Mouse (Mus musculus): Measurements from ENCODE around the gene Eef1akmt2.

Gene Eef1akmt2

GRCm38 (mm10) chr7:132795141-132795540 is 57.3 kb downstream of the Eef1akmt2 start:
- in situ Hi-C loops (cut with MboI, MseI): no loop called here

GRCm38 (mm10) chr7:132793467-132793866 is 59.0 kb downstream of the Eef1akmt2 start:
- in situ Hi-C loops (cut with MboI, MseI): no loop called here

- in situ Hi-C loops (cut with MboI, MseI): no loop called here
Measured at GRCm38 (mm10) chr7:132790447-132791219, 61.8 kb downstream of the Eef1akmt2 start.

- in situ Hi-C loops (cut with MboI, MseI): no loop called here
Measured at GRCm38 (mm10) chr7:132788826-132789225, 63.6 kb downstream of the Eef1akmt2 start.

- in situ Hi-C loops (cut with MboI, MseI): no loop called here
Measured at GRCm38 (mm10) chr7:132787496-132788190, 64.8 kb downstream of the Eef1akmt2 start.

GRCm38 (mm10) chr7:132787022-132787421 is 65.5 kb downstream of the Eef1akmt2 start:
- in situ Hi-C loops (cut with MboI, MseI): no loop called here

GRCm38 (mm10) chr7:132786522-132786921 is 66.0 kb downstream of the Eef1akmt2 start:
- in situ Hi-C loops (cut with MboI, MseI): no loop called here

- in situ Hi-C loops (cut with MboI, MseI): no loop called here
Measured at GRCm38 (mm10) chr7:132786011-132786410, 66.5 kb downstream of the Eef1akmt2 start.

- in situ Hi-C loops (cut with MboI, MseI): no loop called here
Measured at GRCm38 (mm10) chr7:132784101-132784500, 68.4 kb downstream of the Eef1akmt2 start.

- in situ Hi-C loops (cut with MboI, MseI): no loop called here
Measured at GRCm38 (mm10) chr7:132781850-132782249, 70.6 kb downstream of the Eef1akmt2 start.

- in situ Hi-C loops (cut with MboI, MseI): no loop called here
Measured at GRCm38 (mm10) chr7:132781130-132781814, 71.2 kb downstream of the Eef1akmt2 start.

GRCm38 (mm10) chr7:132780611-132781010 is 71.9 kb downstream of the Eef1akmt2 start:
- in situ Hi-C loops (cut with MboI, MseI): no loop called here

- in situ Hi-C loops (cut with MboI, MseI): no loop called here
Measured at GRCm38 (mm10) chr7:132778630-132779029, 73.8 kb downstream of the Eef1akmt2 start.

- in situ Hi-C loops (cut with MboI, MseI): no loop called here
Measured at GRCm38 (mm10) chr7:132777728-132778453, 74.6 kb downstream of the Eef1akmt2 start.

Data from regulatory T cell (primary cell).